Mouse (Mus musculus) erythroid progenitor cell, adult 5-6 weeks (primary cell): ENCODE measurements around the gene Mdm2. TPM values are rescaled to one million over a fixed set of nuclear protein-coding genes. Genes with fewer than 3 reads are reported as not detected.

ENCODE experiments used
- ATAC-seq: replicated peaks from 2 replicates; pipeline ENCODE4 v1.8.0; 2016; ENCODE audit warnings: moderate number of reproducible peaks, mild to moderate bottlenecking, moderate TSS enrichment, inconsistent platforms; ENCODE audit not compliant: poor library complexity, low FRiP score, severe bottlenecking
- total RNA-seq, 2 experiments: library from RNA; stranded (forward) in 1 of 2; stranded (reverse) in 1 of 2; fragments of 150-400 nt in 1 of 2; fragments of 186-747, 209-891 nt in 1 of 2; gene quantifications; 2 replicates each; pipeline versions ENCODE4 v1.2.3 to v1.2.4; 2015 to 2017; ENCODE audit warnings: low replicate concordance in 2 of 2

The Mdm2 gene
- total RNA-seq, 2 experiments from 2014 or later: 82.0 to 84.7 TPM

GRCm38 (mm10) chr10:117676644-117677313 lies 33.8 kb downstream of the Mdm2 start:
- ATAC-seq: no peak

DNA sequence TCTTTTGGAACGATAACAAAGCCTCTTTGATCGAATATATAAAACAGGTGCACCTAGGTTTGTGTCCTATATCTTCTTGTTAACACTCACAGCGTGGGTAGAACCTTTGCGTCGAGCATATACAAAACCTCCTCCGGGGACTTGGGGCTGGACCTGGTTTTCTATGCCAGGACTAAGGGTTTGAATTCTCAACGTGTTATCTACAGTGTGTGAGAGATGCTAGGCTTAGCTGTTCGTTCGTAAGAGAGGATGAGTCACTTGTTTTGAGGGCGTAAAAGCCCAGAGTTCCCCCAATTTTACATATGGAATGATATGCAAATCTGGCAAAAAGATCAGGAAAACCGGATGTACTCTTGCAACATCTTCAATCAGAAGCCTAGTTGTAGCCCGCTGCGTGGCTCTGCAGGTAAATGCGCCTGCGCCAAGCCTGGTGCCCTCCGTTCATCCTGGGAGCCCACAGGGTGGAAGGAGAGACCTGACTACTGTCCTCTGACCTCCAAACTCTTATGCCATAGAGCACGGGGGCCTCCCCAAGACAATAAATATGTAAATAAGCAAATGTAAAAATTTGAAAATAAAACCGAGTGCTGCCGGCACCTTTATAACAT lies 34.4 kb downstream of the Mdm2 start:
- no peak for ATAC-seq

DNA sequence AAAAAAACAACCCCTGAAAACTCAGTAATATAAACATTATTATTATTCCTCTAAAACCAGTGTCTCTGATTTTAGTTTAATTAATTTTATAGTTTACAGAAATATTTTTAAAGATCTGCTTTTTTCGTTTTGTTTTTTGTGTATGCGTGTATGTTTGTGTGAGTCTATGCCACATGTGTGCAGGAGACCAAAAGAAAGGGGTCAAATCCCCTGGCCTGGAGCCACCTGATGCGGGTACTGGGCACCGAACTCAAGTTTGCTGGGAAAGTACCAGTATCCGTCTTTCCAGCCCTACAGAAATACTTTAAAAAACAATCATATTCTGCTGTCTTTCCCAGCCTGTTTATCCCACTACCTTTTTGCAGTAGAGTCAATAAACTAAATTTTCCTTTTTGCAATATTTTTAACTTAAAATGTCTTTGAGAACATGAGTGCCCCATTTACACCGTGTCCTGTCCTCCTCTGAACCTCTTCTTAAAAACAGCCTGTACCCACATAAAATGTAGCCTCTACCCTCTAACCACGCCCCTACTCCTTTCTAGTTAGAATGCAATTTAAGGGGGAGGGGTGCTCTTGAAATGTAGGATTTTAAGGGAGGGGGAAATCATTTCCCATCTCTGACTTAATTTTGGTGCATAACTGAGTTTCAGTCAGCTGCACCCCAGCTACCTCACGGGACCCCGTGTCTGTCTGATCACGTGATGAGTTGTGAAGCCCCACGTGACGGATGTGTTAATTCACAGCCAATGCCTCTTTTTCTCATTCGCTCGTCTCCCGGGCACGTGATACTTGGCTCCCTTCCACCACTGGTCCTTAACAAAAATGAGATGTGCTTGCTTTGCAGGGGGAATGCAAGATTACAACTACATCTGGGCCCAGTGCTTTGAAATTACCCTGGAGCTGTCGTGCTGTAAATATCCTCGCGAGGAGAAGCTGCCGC lies 35.2 kb downstream of the Mdm2 start:
- no peak for ATAC-seq

DNA sequence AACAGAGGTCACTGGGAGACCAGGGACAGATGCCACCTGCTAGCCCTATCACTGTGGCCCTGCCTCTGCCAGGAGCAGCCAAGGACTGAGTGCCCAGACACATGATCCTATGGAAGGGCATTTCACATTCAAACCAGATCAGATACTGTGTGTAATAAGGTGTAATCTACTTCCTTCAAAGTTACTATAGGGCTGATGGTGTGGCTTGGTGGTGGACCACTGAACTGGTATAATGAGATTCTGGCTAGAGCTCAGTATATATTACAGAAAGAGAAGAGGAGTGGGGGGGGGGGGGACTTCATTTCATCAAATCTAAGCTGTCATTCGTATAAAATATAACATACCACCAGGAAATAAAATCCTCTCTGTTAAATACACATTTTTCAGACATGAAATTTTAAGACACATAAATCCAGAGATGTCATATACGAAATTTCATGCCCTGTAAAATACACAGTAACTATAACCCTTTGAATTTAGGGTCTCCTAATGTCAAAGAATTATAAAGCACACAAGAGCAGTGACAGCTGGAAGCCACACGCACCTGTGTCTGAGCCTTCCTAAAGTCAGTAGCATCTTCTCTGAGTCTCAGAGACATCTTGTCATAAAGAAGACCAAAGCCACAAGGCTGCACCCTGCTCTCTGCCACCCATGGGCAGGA lies 36.1 kb downstream of the Mdm2 start:
- no peak for ATAC-seq

- no peak for ATAC-seq
Observed at GRCm38 (mm10) chr10:117673913-117674312, 36.6 kb downstream of the Mdm2 start.

DNA sequence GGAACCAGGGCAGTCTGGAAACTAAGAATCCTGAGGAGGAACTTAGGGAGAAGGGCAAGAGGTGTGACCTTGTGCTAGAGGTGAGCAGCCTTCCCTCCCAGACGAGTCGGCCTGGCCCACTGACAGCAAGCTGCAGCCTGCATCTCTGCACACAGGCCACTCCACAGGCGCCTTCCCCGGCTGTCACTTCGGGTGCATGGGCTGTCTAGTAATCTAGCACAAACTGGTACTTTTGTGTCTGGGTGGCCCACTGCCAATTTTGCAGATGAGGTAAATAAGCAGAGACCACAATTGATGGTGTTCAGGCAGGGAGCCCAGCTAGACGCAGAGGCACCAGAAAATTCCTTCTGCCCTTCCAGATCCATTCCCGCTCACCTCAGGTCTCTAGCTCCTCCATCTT lies 37.9 kb downstream of the Mdm2 start:
- ATAC-seq: no peak

DNA sequence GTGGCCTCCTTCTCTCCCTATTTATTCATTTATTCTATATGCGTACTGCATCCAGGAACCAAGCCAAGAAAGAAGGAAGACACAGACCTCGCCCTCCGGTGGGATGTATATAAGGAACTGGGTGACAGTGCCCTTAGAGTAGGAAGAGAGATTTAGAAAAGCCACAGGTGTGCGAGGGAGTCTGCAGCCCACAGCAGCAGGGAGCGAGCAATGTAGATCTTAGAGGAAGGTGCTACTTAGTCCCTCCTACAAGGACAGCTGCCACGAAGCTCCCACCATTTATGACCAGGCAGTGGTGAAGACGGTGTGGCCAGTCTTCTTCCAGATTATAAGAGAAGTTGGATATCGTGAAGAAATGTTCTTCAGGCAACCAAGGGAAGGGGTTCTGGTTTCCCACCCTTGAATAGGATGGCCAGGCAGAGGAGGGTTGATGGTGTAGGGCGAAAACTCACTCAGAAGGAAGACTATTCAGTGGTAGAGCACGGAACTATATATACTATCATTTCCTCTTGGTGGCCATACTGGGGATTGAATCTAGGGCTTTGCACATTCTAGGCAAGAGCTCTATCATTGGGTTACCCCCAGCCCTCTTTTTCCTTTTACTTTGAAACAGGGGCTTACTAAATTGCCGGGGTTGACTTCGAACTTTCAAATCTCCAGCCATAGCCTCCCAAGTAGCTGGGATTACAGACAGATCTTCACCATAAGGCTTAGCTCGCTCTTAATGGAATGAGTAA lies 38.5 kb downstream of the Mdm2 start:
- ATAC-seq: no peak

GRCm38 (mm10) chr10:117671266-117671665 lies 39.3 kb downstream of the Mdm2 start:
- no peak for ATAC-seq

- no peak for ATAC-seq
Observed at GRCm38 (mm10) chr10:117670791-117671190, 39.8 kb downstream of the Mdm2 start.

DNA sequence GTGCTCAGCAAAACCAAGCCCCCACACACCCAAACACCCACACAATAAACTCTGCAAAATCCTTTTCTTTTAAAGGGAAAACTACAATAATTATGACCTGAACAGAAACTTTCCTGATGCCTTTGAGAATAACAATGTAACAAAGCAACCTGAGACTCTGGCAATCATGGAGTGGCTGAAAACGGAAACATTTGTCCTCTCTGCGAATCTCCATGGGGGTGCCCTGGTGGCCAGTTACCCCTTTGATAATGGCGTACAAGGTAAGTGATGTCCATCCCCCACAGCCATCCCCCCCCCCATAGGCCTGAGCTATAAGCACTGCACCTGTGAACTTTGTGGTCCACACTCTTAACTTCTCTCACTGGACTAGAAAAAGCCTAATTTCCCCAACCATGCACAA lies 40.5 kb downstream of the Mdm2 start:
- ATAC-seq: no peak

DNA sequence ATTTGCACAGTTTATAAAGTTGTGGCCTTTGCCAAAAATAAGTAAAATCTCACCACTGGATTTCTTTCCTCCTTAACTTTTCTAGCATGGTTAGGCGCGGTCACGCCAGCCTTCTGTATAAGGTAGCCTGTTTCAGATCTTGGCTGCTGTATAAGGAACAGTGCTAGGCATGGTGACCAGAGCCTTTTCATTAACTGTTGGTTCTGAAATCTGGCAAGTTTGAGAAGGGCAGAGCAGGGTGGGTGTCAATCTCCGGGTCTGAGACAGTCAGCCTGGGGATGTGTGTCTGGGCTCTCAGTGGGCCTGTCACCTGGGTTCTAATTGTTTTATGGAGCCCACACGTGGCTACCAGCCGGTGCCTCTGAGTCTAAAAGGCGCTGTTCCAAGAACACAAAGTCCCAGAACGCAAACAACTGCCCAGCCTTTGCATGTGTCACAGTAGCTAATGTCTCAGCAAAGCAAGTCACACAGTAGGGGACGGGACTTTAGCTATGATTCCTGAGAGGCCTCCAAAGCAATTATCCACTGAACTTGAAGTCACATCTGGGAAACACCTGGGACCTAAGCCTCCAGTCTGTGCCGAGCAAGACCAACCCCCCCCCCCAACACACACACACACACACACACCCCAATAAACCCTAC lies 41.0 kb downstream of the Mdm2 start:
- ATAC-seq: no peak

GRCm38 (mm10) chr10:117668546-117669300 lies 41.8 kb downstream of the Mdm2 start:
- ATAC-seq: no peak

DNA sequence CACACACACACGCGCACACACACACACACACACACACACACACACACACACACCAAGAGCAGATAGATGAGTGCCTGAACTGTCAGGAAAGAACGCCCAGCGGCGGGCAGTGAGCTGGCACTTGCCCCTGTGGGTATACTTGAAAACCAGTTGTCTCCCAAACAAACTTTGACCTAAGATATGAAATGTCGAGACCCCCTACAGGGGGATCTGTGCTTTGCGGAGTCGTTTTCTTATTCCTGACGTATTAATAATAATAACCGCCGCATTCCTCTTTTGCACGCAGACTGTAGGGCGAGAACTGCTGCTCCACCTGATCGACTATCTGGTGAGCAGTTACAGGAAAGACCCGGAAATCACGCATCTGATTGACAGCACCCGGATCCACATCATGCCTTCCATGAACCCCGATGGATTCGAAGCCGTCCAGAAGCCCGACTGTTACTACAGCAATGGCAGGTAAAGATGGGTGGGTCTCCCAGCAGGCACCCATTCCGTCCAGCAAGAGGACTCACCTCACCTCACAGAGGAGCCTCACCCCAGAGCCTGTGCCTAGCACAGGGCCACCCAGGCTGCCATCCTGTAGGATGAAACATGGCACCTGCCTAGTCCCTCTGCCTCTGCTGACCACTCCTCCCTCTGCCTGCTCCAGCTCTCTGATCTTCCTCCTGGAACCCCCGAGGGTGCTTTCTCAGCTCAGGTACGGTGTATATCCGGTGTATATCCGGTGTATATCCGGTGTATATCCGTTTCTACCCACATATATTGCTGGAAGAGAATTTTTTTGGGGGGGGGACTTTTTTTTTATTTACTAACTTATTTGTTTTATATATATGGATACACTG lies 42.7 kb downstream of the Mdm2 start:
- ATAC-seq: no peak

DNA sequence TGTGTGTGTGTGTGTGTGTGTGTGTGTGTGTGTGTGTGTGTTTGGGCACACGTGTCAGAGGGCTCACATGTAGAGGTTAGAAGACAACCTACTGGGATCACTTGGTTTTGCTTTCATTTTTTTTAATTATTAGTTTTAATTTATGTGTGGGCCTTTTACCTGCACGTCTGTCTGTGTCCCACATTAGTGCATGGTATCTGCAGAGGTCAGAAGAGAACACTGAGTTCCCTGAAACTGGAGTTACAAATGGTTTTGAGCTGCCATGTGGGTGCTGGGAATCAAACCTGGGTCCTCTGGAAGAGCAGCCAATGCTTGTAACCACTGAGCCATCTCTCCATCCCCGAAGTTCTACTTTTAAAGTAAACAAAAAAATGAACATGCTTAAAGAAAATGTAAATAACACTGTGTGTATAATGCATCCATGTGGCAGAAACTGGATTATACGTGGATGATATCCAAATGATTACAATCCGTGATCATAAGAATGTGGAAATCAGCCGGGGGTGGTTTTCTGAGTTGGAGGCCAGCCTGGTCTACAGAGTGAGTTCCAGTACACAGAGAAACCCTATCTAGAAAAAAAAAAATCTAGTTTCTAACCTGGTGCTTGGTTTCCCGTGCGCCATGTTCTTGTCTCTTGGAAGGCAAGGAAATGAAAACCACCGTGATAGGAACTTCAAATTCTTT lies 43.5 kb downstream of the Mdm2 start:
- no peak for ATAC-seq

- ATAC-seq: no peak
Observed at GRCm38 (mm10) chr10:117666361-117666760, 44.2 kb downstream of the Mdm2 start.

DNA sequence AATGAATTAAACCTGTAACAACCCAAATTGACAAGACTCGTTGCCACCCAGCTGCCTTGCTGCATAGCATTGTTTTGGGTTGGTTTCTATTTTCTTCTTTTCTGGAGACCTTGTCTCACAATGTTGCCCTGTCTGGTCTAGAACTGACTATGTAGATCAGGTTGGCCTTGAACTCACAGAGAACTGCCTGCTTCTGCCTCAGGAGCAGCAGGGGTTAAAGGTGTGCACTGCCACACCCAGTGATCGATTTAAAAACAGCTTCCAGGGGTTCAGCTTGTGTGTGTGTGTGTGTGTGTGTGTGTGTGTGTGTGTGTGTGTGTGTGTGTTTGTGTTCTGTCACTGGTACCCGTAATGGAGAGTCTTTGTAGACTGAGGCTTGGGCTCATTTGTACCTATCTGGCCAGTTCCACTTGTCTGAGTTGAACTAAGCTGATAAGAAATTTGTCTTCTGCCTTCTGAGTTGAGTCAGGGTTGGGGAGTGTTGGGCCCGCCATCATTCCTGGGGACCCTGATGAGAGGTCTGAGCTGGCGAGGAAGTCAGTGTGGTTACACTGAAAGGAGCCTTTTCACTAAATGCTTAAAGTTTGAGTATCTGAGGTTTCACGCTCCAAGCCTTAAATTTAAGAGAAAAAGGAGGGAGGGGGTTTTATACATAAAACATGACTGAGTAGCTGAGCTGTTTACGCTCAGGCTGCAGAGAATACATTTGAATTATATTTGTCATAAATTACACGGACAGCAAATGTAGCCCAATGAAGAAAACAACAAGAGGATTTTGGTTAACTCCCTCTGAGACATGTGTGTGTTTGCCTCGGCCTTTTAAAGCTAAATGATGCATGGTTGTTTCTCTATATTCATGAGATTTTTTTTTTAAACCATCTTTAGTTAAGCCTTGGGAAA lies 44.9 kb downstream of the Mdm2 start:
- no peak for ATAC-seq
